Mouse (Mus musculus): ENCODE measurements around the gene Lyar. TPM values are rescaled to one million over a fixed set of nuclear protein-coding genes. Genes with fewer than 3 reads are reported as not detected.

Lyar gene
- polyA plus RNA-seq (2014; fragmentation: Nextera tagmentation; extraction: Ambion mirVana) = 146 and 152 TPM in 2 replicates

DNA sequence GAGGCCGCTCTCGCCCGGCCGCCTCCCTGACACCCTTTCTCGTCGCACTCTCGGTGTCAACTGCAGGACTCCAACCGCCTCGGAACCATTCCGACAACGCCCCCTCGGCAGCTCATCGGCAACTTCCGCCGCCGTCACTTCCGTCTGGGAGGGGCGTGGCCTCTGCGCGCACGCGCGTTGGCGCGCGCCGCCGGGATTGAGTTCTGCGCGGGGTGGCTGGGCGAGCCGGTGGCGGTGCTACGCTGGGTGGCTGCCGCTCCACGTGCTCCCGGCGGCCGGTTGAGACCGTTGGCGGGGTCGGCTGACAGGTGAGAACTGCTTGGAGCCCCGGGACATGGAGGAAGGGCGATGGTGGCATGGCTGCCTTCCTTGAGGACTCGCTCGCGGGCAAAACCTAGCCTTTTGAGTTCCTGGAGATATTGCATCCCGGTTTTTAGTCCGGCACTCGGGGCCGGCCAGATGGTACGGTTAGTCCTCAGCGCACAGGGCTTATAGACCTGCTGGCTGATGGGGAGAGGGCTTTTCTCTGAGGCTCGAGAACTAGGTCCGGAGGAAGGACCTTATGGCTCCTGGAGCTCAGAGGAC is at the start of gene Lyar, which contains the start of gene Zbtb49:
Lyar (plus strand) TSS at position 143 of the 585 bp plus-strand sequence.
Zbtb49 (minus strand) TSS at position 130 of the 585 bp plus-strand sequence.
- H3K36me3 ChIP-seq (ENCODE audit: control insufficient read depth, insufficient read depth, low read length) = 0 out of 2 replicates have a peak, but pooled peaks cover 2% of the 10 kb centered on the region
- DNase-seq (ENCODE audit: low spot score) = peak; percentile 95
- peak within 1 kb of the TSS; percentile 75 for H3K9ac ChIP-seq (ENCODE audit: low read length)
- no peaks in the 10 kb centered on the region for H3K27me3 ChIP-seq (ENCODE audit: control insufficient read depth, insufficient read depth, low read length)
- peaks cover 9% of the 10 kb centered on the region; the same call in 1 of the 2 replicates for H3K4me1 ChIP-seq (ENCODE audit: control insufficient read depth, insufficient read depth, low read length)
- ATAC-seq (ENCODE audit: insufficient number of reproducible peaks, low FRiP score, low TSS enrichment, low read depth) = peak; percentile 84
- H3K4me3 ChIP-seq (ENCODE audit: low read depth, low read length) = peak within 1 kb of the TSS; percentile 96
- no peak within 1 kb of the TSS for H3K27ac ChIP-seq (replicated peaks; ENCODE audit: low read depth, low read length)
- peak within 1 kb of the TSS; percentile 81 for H3K4me2 ChIP-seq (ENCODE audit: low read depth, severe bottlenecking)
- no peaks in the 10 kb centered on the region for H3K9me3 ChIP-seq (ENCODE audit: control insufficient read depth, low read length)
- under 1% methylated on average over 54 of the region's 55 CpGs for WGBS

DNA sequence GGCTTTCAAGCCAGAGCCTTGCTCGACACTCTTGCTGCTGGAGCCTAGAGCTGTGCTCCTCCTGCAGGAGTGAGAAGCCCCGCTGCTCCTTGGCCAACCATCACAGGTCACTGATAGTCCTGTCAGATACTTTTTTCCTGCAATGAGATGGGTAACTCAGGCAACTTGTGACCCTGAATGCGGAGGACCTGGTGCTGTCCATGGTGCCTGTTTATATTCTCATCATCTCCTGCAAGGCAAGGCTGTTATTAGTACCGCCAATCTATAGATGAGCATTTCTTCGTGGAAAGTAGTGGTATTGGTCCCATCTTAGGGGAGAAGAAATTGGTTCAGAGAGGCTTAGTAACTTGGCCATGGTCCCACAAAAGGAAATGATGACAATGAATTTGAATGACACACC is 46.5 kb upstream of the Lyar start:
- 42% methylated on average over 5 of the region's 5 CpGs for WGBS
- H3K4me1 ChIP-seq (ENCODE audit: control insufficient read depth, insufficient read depth, low read length) = no peaks in the 10 kb centered on the region
- ATAC-seq (ENCODE audit: insufficient number of reproducible peaks, low FRiP score, low TSS enrichment, low read depth) = no peak
- H3K36me3 ChIP-seq (ENCODE audit: control insufficient read depth, insufficient read depth, low read length) = no peaks in the 10 kb centered on the region
- H3K27me3 ChIP-seq (ENCODE audit: control insufficient read depth, insufficient read depth, low read length) = no peaks in the 10 kb centered on the region
- H3K4me3 ChIP-seq (ENCODE audit: low read depth, low read length) = no peak overlapping the region
- peaks cover 3% of the 10 kb centered on the region; the same call in 1 of the 2 replicates for H3K9me3 ChIP-seq (ENCODE audit: control insufficient read depth, low read length)
- H3K9ac ChIP-seq (ENCODE audit: low read length) = no peak overlapping the region
- peak; percentile 42 for DNase-seq (ENCODE audit: low spot score)
- no peak overlapping the region for H3K27ac ChIP-seq (replicated peaks; ENCODE audit: low read depth, low read length)
- no peak overlapping the region for H3K4me2 ChIP-seq (ENCODE audit: low read depth, severe bottlenecking)

- WGBS = 81% methylated on average over 16 of the region's 16 CpGs
- ATAC-seq (ENCODE audit: insufficient number of reproducible peaks, low FRiP score, low TSS enrichment, low read depth) (no peak), DNase-seq (ENCODE audit: low spot score) (no peak)
Measured at GRCm38 (mm10) chr5:38174256-38174912, 45.9 kb upstream of the Lyar start.

GRCm38 (mm10) chr5:38184688-38185285 is 35.5 kb upstream of the Lyar start:
- H3K4me1 ChIP-seq (ENCODE audit: control insufficient read depth, insufficient read depth, low read length) = no peaks in the 10 kb centered on the region
- H3K27ac ChIP-seq (replicated peaks; ENCODE audit: low read depth, low read length) = no peak overlapping the region
- H3K9me3 ChIP-seq (ENCODE audit: control insufficient read depth, low read length) = no peaks in the 10 kb centered on the region
- H3K4me2 ChIP-seq (ENCODE audit: low read depth, severe bottlenecking) = no peak overlapping the region
- DNase-seq (ENCODE audit: low spot score) = no peak
- WGBS = 88% methylated on average over 6 of the region's 6 CpGs
- no peak for ATAC-seq (ENCODE audit: insufficient number of reproducible peaks, low FRiP score, low TSS enrichment, low read depth)
- H3K9ac ChIP-seq (ENCODE audit: low read length) = no peak overlapping the region
- H3K27me3 ChIP-seq (ENCODE audit: control insufficient read depth, insufficient read depth, low read length) = no peaks in the 10 kb centered on the region
- H3K36me3 ChIP-seq (ENCODE audit: control insufficient read depth, insufficient read depth, low read length) = no peaks in the 10 kb centered on the region
- H3K4me3 ChIP-seq (ENCODE audit: low read depth, low read length) = no peak overlapping the region

More at GRCm38 (mm10) chr5:38174256-38174912, 45.9 kb upstream of the Lyar start:
- no peak overlapping the region for H3K4me2 ChIP-seq (ENCODE audit: low read depth, severe bottlenecking)
- H3K27ac ChIP-seq (replicated peaks; ENCODE audit: low read depth, low read length) = no peak overlapping the region
- no peak overlapping the region for H3K9ac ChIP-seq (ENCODE audit: low read length)
- H3K9me3 ChIP-seq (ENCODE audit: control insufficient read depth, low read length) = peaks cover 3% of the 10 kb centered on the region; the same call in 1 of the 2 replicates
- H3K36me3 ChIP-seq (ENCODE audit: control insufficient read depth, insufficient read depth, low read length) = no peaks in the 10 kb centered on the region
- H3K4me1 ChIP-seq (ENCODE audit: control insufficient read depth, insufficient read depth, low read length) = no peaks in the 10 kb centered on the region
- H3K27me3 ChIP-seq (ENCODE audit: control insufficient read depth, insufficient read depth, low read length) = no peaks in the 10 kb centered on the region
- no peak overlapping the region for H3K4me3 ChIP-seq (ENCODE audit: low read depth, low read length)

- WGBS = 90% methylated on average over 2 of the region's 2 CpGs
- Histone ChIP-seq H3K27me3 (ENCODE audit: control insufficient read depth, insufficient read depth, low read length) (no peaks in the 10 kb centered on the region), H3K27ac (replicated peaks; ENCODE audit: low read depth, low read length) (no peak overlapping the region), H3K9ac (ENCODE audit: low read length) (no peak overlapping the region), H3K4me1 (ENCODE audit: control insufficient read depth, insufficient read depth, low read length) (no peaks in the 10 kb centered on the region), H3K36me3 (ENCODE audit: control insufficient read depth, insufficient read depth, low read length) (no peaks in the 10 kb centered on the region), H3K9me3 (ENCODE audit: control insufficient read depth, low read length) (no peaks in the 10 kb centered on the region), H3K4me2 (ENCODE audit: low read depth, severe bottlenecking) (no peak overlapping the region), H3K4me3 (ENCODE audit: low read depth, low read length) (no peak overlapping the region)
- DNase-seq (ENCODE audit: low spot score) = no peak
- ATAC-seq (ENCODE audit: insufficient number of reproducible peaks, low FRiP score, low TSS enrichment, low read depth) = no peak
Measured at GRCm38 (mm10) chr5:38187006-38187405, 33.3 kb upstream of the Lyar start.

DNA sequence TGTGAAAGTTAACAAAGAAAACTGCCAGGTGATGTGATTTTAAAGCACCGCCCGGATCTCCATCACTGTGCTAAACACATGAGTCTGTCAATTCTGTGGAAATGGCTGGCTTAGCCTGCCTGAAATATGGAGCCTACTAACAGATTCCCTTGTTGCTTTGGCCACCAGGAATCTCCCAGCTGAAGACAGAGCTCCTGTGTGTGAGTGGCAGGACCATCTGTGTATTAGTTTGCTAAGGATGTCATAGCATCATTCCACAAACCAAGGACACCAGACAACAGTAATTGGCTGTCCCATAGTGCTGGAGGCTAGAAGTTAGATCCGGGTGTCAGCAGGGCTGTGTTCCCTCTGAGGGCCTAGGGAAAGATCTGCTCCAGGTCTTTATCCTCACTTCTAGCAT is 29.4 kb upstream of the Lyar start:
- no peaks in the 10 kb centered on the region for H3K4me1 ChIP-seq (ENCODE audit: control insufficient read depth, insufficient read depth, low read length)
- WGBS = 94% methylated on average over 3 of the region's 3 CpGs
- H3K9ac ChIP-seq (ENCODE audit: low read length) = no peak overlapping the region
- DNase-seq (ENCODE audit: low spot score) (no peak), ATAC-seq (ENCODE audit: insufficient number of reproducible peaks, low FRiP score, low TSS enrichment, low read depth) (no peak)
- H3K9me3 ChIP-seq (ENCODE audit: control insufficient read depth, low read length) = no peaks in the 10 kb centered on the region
- H3K4me2 ChIP-seq (ENCODE audit: low read depth, severe bottlenecking) = no peak overlapping the region
- no peak overlapping the region for H3K4me3 ChIP-seq (ENCODE audit: low read depth, low read length)
- no peak overlapping the region for H3K27ac ChIP-seq (replicated peaks; ENCODE audit: low read depth, low read length)
- H3K27me3 ChIP-seq (ENCODE audit: control insufficient read depth, insufficient read depth, low read length) = no peaks in the 10 kb centered on the region
- no peaks in the 10 kb centered on the region for H3K36me3 ChIP-seq (ENCODE audit: control insufficient read depth, insufficient read depth, low read length)

DNA sequence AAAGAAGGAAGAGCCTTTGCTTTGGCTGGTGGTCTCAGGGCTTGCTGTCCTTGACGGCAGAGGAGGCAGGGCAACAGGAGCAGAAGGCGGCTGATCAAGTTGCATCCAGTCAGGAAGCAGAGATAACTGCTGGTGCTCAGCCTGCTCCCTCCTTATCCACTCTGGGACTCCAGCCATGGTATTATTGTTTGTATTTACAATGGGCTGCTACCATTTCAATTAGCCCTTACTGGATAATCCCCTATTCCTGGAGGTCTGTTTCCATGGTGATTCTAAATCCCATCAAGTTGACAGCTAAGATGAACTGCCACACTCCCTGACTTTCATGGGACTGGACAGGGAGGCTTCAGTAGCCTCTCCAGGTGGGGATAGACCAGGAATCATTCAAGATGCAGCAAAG is 25.3 kb upstream of the Lyar start:
- Histone ChIP-seq H3K4me1 (ENCODE audit: control insufficient read depth, insufficient read depth, low read length) (no peaks in the 10 kb centered on the region), H3K27ac (replicated peaks; ENCODE audit: low read depth, low read length) (no peak overlapping the region), H3K4me3 (ENCODE audit: low read depth, low read length) (no peak overlapping the region), H3K4me2 (ENCODE audit: low read depth, severe bottlenecking) (no peak overlapping the region), H3K9ac (ENCODE audit: low read length) (no peak overlapping the region), H3K36me3 (ENCODE audit: control insufficient read depth, insufficient read depth, low read length) (no peaks in the 10 kb centered on the region), H3K9me3 (ENCODE audit: control insufficient read depth, low read length) (no peaks in the 10 kb centered on the region), H3K27me3 (ENCODE audit: control insufficient read depth, insufficient read depth, low read length) (no peaks in the 10 kb centered on the region)
- DNase-seq (ENCODE audit: low spot score) (no peak), ATAC-seq (ENCODE audit: insufficient number of reproducible peaks, low FRiP score, low TSS enrichment, low read depth) (no peak)
- 56% methylated on average over 2 of the region's 2 CpGs for WGBS

- no peak for DNase-seq (ENCODE audit: low spot score)
- no peak for ATAC-seq (ENCODE audit: insufficient number of reproducible peaks, low FRiP score, low TSS enrichment, low read depth)
- Histone ChIP-seq H3K27ac (replicated peaks; ENCODE audit: low read depth, low read length) (no peak overlapping the region), H3K9ac (ENCODE audit: low read length) (no peak overlapping the region), H3K4me1 (ENCODE audit: control insufficient read depth, insufficient read depth, low read length) (no peaks in the 10 kb centered on the region), H3K9me3 (ENCODE audit: control insufficient read depth, low read length) (no peaks in the 10 kb centered on the region), H3K4me3 (ENCODE audit: low read depth, low read length) (no peak overlapping the region), H3K27me3 (ENCODE audit: control insufficient read depth, insufficient read depth, low read length) (no peaks in the 10 kb centered on the region), H3K36me3 (ENCODE audit: control insufficient read depth, insufficient read depth, low read length) (no peaks in the 10 kb centered on the region), H3K4me2 (ENCODE audit: low read depth, severe bottlenecking) (no peak overlapping the region)
Measured at GRCm38 (mm10) chr5:38195941-38196340, 24.3 kb upstream of the Lyar start.

Measured in limb, embryonic 11.5 days (tissue).